Mouse (Mus musculus) C2C12 (cell line): ENCODE measurements around the gene Gpr50.

Source experiments
- CEBPB ChIP-seq: IDR thresholded peaks from one replicate; pipeline ENCODE4 v1.6.1; 2011; ENCODE audit warnings: low read depth, mild to moderate bottlenecking, control low read depth, moderate library complexity
- CTCF ChIP-seq: IDR thresholded peaks from one replicate; pipeline ENCODE4 v1.5.1; 2011; ENCODE audit not compliant: control insufficient read depth, insufficient read depth, insufficient read length
- FOSL1 ChIP-seq: IDR thresholded peaks from one replicate; pipeline ENCODE4 v1.8.0; 2011; ENCODE audit warnings: mild to moderate bottlenecking, low read length; ENCODE audit not compliant: poor library complexity, insufficient read depth, severe bottlenecking
- MAX ChIP-seq: IDR thresholded peaks from one replicate; pipeline ENCODE4 v1.6.1; 2011; ENCODE audit warnings: mild to moderate bottlenecking, control low read depth
- MYOD1 ChIP-seq: IDR thresholded peaks from one replicate; pipeline ENCODE4 v1.6.1; 2011; ENCODE audit warnings: low read depth; ENCODE audit not compliant: control insufficient read depth, insufficient read length
- MYOG ChIP-seq: IDR thresholded peaks from one replicate; pipeline ENCODE4 v1.6.1; 2011; ENCODE audit not compliant: control insufficient read depth, insufficient read length; ENCODE audit errors: extremely low read depth
- USF1 ChIP-seq: IDR thresholded peaks from one replicate; pipeline ENCODE4 v1.6.1; 2011; ENCODE audit warnings: low read depth, mild to moderate bottlenecking, control low read depth, moderate library complexity

DNA sequence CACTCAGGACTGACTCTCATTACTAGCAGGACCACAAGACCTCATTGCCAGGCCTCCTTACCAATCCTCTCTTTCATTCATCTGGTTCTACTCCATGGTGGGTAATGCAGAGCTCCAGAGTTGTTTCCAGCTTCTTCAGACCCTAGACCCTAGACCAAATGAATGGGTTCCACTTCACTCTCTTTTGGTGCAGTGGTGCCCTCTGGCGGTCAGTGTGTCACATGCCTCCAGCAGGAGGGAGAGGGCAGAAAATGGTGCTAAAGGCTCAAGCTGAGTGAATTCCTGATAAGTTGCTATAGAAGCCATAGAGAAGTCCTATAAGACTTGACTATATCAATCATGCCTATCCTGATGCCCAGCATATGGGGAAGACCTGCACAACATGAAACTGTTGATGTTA, 39.6 kb upstream of the Gpr50 start:
- peak; percentile 2 for TF ChIP-seq CTCF
- no peak for TF ChIP-seq USF1
- no peak for TF ChIP-seq MYOD1
- TF ChIP-seq MAX, result no peak
- no peak for TF ChIP-seq CEBPB
- TF ChIP-seq FOSL1, result no peak
- no peak for TF ChIP-seq MYOG
